Mouse (Mus musculus) heart, embryonic 12.5 days (tissue): ENCODE measurements around the gene Ces1g. TPM values are rescaled to one million over a fixed set of nuclear protein-coding genes. Genes with fewer than 3 reads are reported as not detected.

Experiments
- ATAC-seq: fragments of 200-750 bp; cut with Nextera tagmentation; 2 replicates; pipeline ENCODE4 v1.8.0; 2017; ENCODE audit warnings: moderate TSS enrichment, moderate library complexity; ENCODE audit not compliant: insufficient number of reproducible peaks, low FRiP score
- H3K27ac ChIP-seq: fragments of 300-500 bp; sonication (generic); 2 replicates; pipeline ENCODE4 v1.5.1; 2016; ENCODE audit warnings: mild to moderate bottlenecking, moderate library complexity; ENCODE audit not compliant: poor library complexity, severe bottlenecking
- H3K27me3 ChIP-seq: fragments of 300-500 bp; sonication (generic); replicated peaks from 2 replicates; pipeline ENCODE4 v1.6.1; 2016; ENCODE audit warnings: mild to moderate bottlenecking, moderate library complexity
- H3K36me3 ChIP-seq: fragments of 300-500 bp; sonication (generic); 2 replicates; pipeline ENCODE4 v1.6.1; 2016; ENCODE audit warnings: mild to moderate bottlenecking, moderate library complexity
- H3K4me1 ChIP-seq: fragments of 300-500 bp; sonication (generic); replicated peaks from 2 replicates; pipeline ENCODE4 v1.6.1; 2016; ENCODE audit warnings: mild to moderate bottlenecking
- H3K4me2 ChIP-seq: fragments of 300-500 bp; sonication (generic); 2 replicates; pipeline ENCODE4 v1.6.1; 2016; ENCODE audit warnings: mild to moderate bottlenecking, moderate library complexity
- H3K4me3 ChIP-seq: fragments of 300-500 bp; sonication (generic); 2 replicates; pipeline ENCODE4 v1.5.1; 2016; ENCODE audit warnings: mild to moderate bottlenecking
- H3K9ac ChIP-seq: fragments of 300-500 bp; sonication (generic); 2 replicates; pipeline ENCODE4 v1.6.1; 2016; ENCODE audit warnings: mild to moderate bottlenecking, moderate library complexity
- H3K9me3 ChIP-seq: fragments of 300-500 bp; sonication (generic); replicated peaks from 2 replicates; pipeline ENCODE4 v1.6.1; 2016; ENCODE audit warnings: mild to moderate bottlenecking, moderate library complexity
- WGBS: fragments of 180-500 bp; shearing (Covaris S2); methylation state at CpG from one replicate; pipeline ENCODE4 v1.1.7; 2016; 5-methylcytosine and 5-hydroxymethylcytosine counted together
- polyA plus RNA-seq: library from polyadenylated mRNA; unstranded; fragments of >200 nt; fragmentation: Nextera tagmentation; extraction: Ambion mirVana; gene quantifications from 2 replicates; pipeline ENCODE4 v1.2.1, GENCODE M21; 2016

Ces1g gene
- polyA plus RNA-seq, 1 experiment from 2014 or later = not detected

- no peak within 1 kb of the TSS for H3K4me3 ChIP-seq
- ATAC-seq = no peak
- H3K36me3 ChIP-seq = no peaks in the 10 kb centered on the region
- no peaks in the 10 kb centered on the region for H3K9me3 ChIP-seq
- no peak within 1 kb of the TSS for H3K27ac ChIP-seq
- no peak within 1 kb of the TSS for H3K4me2 ChIP-seq
- H3K9ac ChIP-seq = no peak within 1 kb of the TSS
- 97% methylated on average over 1 of the region's 1 CpGs for WGBS
- no peaks in the 10 kb centered on the region for H3K27me3 ChIP-seq
- no peaks in the 10 kb centered on the region for H3K4me1 ChIP-seq
Observed at GRCm38 (mm10) chr8:93279556-93279955, 57.6 kb downstream of the Ces1g start, which contains the start of gene Ces1f. Gene Ces1f (minus strand): TSS chr8:93279747.

- Histone ChIP-seq H3K4me2 (no peak overlapping the region), H3K4me3 (no peak overlapping the region), H3K4me1 (no peaks in the 10 kb centered on the region), H3K27me3 (no peaks in the 10 kb centered on the region), H3K36me3 (no peaks in the 10 kb centered on the region), H3K9ac (no peak overlapping the region), H3K9me3 (no peaks in the 10 kb centered on the region), H3K27ac (no peak overlapping the region)
- ATAC-seq = no peak
- WGBS = 60% methylated on average over 4 of the region's 4 CpGs
Observed at GRCm38 (mm10) chr8:93278176-93278805, 58.8 kb downstream of the Ces1g start.

- Histone ChIP-seq H3K4me3 (no peak overlapping the region), H3K4me2 (no peak overlapping the region), H3K9me3 (no peaks in the 10 kb centered on the region), H3K4me1 (no peaks in the 10 kb centered on the region), H3K36me3 (no peaks in the 10 kb centered on the region), H3K9ac (no peak overlapping the region), H3K27me3 (no peaks in the 10 kb centered on the region), H3K27ac (no peak overlapping the region)
- 79% methylated on average over 4 of the region's 4 CpGs for WGBS
- ATAC-seq = no peak
Observed at GRCm38 (mm10) chr8:93274609-93275008, 62.5 kb downstream of the Ces1g start.

- Histone ChIP-seq H3K4me2 (no peak overlapping the region), H3K4me3 (no peak overlapping the region), H3K36me3 (no peaks in the 10 kb centered on the region), H3K27ac (no peak overlapping the region), H3K9me3 (no peaks in the 10 kb centered on the region), H3K27me3 (no peaks in the 10 kb centered on the region), H3K4me1 (no peaks in the 10 kb centered on the region), H3K9ac (no peak overlapping the region)
- no peak for ATAC-seq
- WGBS = 78% methylated on average over 3 of the region's 3 CpGs
Observed at GRCm38 (mm10) chr8:93273321-93273720, 63.8 kb downstream of the Ces1g start.

GRCm38 (mm10) chr8:93272686-93273085 is 64.4 kb downstream of the Ces1g start:
- Histone ChIP-seq H3K4me2 (no peak overlapping the region), H3K4me1 (no peaks in the 10 kb centered on the region), H3K27ac (no peak overlapping the region), H3K4me3 (no peak overlapping the region), H3K27me3 (no peaks in the 10 kb centered on the region), H3K9me3 (no peaks in the 10 kb centered on the region), H3K9ac (no peak overlapping the region), H3K36me3 (no peaks in the 10 kb centered on the region)
- 79% methylated on average over 4 of the region's 4 CpGs for WGBS
- no peak for ATAC-seq

GRCm38 (mm10) chr8:93261436-93261835 is 75.7 kb downstream of the Ces1g start:
- H3K36me3 ChIP-seq = no peaks in the 10 kb centered on the region
- no peak for ATAC-seq
- H3K27ac ChIP-seq = no peak overlapping the region
- no peak overlapping the region for H3K9ac ChIP-seq
- H3K4me2 ChIP-seq = no peak overlapping the region
- no peaks in the 10 kb centered on the region for H3K9me3 ChIP-seq
- 69% methylated on average over 2 of the region's 2 CpGs for WGBS
- no peaks in the 10 kb centered on the region for H3K27me3 ChIP-seq
- H3K4me1 ChIP-seq = no peaks in the 10 kb centered on the region
- no peak overlapping the region for H3K4me3 ChIP-seq

GRCm38 (mm10) chr8:93252400-93252925 is 84.6 kb downstream of the Ces1g start:
- Histone ChIP-seq H3K36me3 (no peaks in the 10 kb centered on the region), H3K4me2 (no peak overlapping the region), H3K27ac (no peak overlapping the region), H3K27me3 (no peaks in the 10 kb centered on the region), H3K4me3 (no peak overlapping the region), H3K9ac (no peak overlapping the region), H3K4me1 (no peaks in the 10 kb centered on the region), H3K9me3 (no peaks in the 10 kb centered on the region)
- no peak for ATAC-seq
- WGBS = 90% methylated on average over 1 of the region's 1 CpGs

Other genes with a start within 250 kb of the Ces1g start
- not detected in 2 replicates for gene Ces1c, start 206.0 kb downstream of the Ces1g start, polyA plus RNA-seq
- 0.24 TPM in 1 of 2 replicates, not detected in the other for gene Ces1d, start 139.5 kb downstream of the Ces1g start, polyA plus RNA-seq
- gene Ces1e, start 107.7 kb downstream of the Ces1g start, polyA plus RNA-seq = 0.20 TPM in 1 of 2 replicates, not detected in the other
- not detected in 2 replicates for gene Ces1f, start 57.6 kb downstream of the Ces1g start, polyA plus RNA-seq
- gene Ces1h, start 42.4 kb upstream of the Ces1g start, polyA plus RNA-seq = not detected in 2 replicates
- gene Ces5a, start 198.5 kb upstream of the Ces1g start, polyA plus RNA-seq = 0.26 TPM in 1 of 2 replicates, not detected in the other